Mouse (Mus musculus) spleen, adult 10 weeks (tissue): Measurements from ENCODE around the gene Ankrd16. TPM values are rescaled to one million over a fixed set of nuclear protein-coding genes. Genes with fewer than 3 reads are reported as not detected.

Experiments
- polyA plus RNA-seq: library from polyadenylated mRNA; stranded (reverse); fragments of 350-450 nt; fragmentation: Illumina TruSeq; extraction: RNeasy Lipid Tissue Mini Kit (QIAGEN cat#74804); gene quantifications from one replicate; pipeline ENCODE4 v1.2.3, GENCODE M21; 2015; ENCODE audit warnings: low replicate concordance; ENCODE audit not compliant: insufficient read depth

Gene Ankrd16
- 88.0 TPM for polyA plus RNA-seq

GRCm38 (mm10) chr2:11777091-11778068, at the start of gene Ankrd16, which contains the start of gene Fbh1:
Gene Ankrd16, plus strand, starts transcription at chr2:11777876.
Gene Fbh1, minus strand, starts transcription at chr2:11777582.

Other genes with a start within 250 kb of the Ankrd16 start
- 54.1 TPM for gene Pfkfb3, start 223.8 kb upstream of the Ankrd16 start, polyA plus RNA-seq
- 202 TPM for gene Rbm17, start 173.7 kb upstream of the Ankrd16 start, polyA plus RNA-seq
- not detected for gene Gm17490, start 151.6 kb upstream of the Ankrd16 start, polyA plus RNA-seq
- 10.7 TPM for gene Il2ra, start 135.1 kb upstream of the Ankrd16 start, polyA plus RNA-seq
- gene Il15ra, start 72.6 kb upstream of the Ankrd16 start, polyA plus RNA-seq = 27.0 TPM
- 84.2 TPM for gene Fbh1, start 294 bp upstream of the Ankrd16 start, polyA plus RNA-seq